Mouse (Mus musculus): ENCODE measurements around the gene Plekhh1. TPM values are rescaled to one million over a fixed set of nuclear protein-coding genes. Genes with fewer than 3 reads are reported as not detected.
A peak's percentile ranks its signal among the peaks of the same experiment; 100 is the strongest.
"Not testable (repeated sequence)": the region's sequence is repeated elsewhere in the genome, so short reads cannot be mapped to it uniquely, and the experiment has no call there.

Gene Plekhh1
- polyA plus RNA-seq, 1 experiment from 2014 or later: 7.0 TPM

DNA sequence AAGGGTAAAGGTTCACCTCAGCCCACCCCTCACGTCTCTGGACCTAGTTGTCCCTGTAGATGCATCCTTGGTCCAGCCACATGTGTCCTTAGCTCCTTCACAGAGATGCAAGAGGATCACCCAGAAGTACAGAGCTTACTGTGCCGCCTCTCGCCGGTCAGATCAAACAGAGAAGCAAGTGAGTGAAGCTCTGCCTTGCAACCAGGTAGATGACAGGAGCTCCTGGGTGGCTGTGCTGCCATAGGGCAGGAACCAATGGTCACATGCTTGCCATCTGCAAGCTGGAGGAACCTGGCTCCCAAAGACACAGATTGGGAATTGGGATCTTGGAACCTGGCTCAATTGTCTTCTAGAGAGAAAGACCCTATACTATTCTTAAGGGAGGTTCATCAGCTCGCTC is 23.5 kb upstream of the Plekhh1 start:
- no peaks in the 10 kb centered on the region for H3K36me3 ChIP-seq
- no peak overlapping the region for H3K27ac ChIP-seq
- no peak overlapping the region for H3K4me2 ChIP-seq
- H3K4me3 ChIP-seq (replicated peaks): no peak overlapping the region
- 87% methylated on average over 5 of the region's 5 CpGs for WGBS
- H3K4me1 ChIP-seq: peaks cover 10% of the 10 kb centered on the region; the same call in 1 of the 2 replicates
- peaks cover 23% of the 10 kb centered on the region for H3K27me3 ChIP-seq
- H3K9me3 ChIP-seq (replicated peaks): no peaks in the 10 kb centered on the region
- ATAC-seq (replicated peaks; ENCODE audit: low FRiP score): no peak
- no peak overlapping the region for H3K9ac ChIP-seq

GRCm38 (mm10) chr12:79006076-79006475 is 22.9 kb upstream of the Plekhh1 start:
- Histone ChIP-seq H3K36me3 (no peaks in the 10 kb centered on the region), H3K4me3 (replicated peaks) (peak overlapping the region; percentile 82), H3K9me3 (replicated peaks) (no peaks in the 10 kb centered on the region), H3K4me2 (peak overlapping the region; percentile 89), H3K27ac (no peak overlapping the region), H3K4me1 (peaks cover 12% of the 10 kb centered on the region; the same call in 1 of the 2 replicates), H3K9ac (no peak overlapping the region), H3K27me3 (peaks cover 23% of the 10 kb centered on the region)
- 39% methylated on average over 9 of the region's 9 CpGs for WGBS
- no peak for ATAC-seq (replicated peaks; ENCODE audit: low FRiP score)

DNA sequence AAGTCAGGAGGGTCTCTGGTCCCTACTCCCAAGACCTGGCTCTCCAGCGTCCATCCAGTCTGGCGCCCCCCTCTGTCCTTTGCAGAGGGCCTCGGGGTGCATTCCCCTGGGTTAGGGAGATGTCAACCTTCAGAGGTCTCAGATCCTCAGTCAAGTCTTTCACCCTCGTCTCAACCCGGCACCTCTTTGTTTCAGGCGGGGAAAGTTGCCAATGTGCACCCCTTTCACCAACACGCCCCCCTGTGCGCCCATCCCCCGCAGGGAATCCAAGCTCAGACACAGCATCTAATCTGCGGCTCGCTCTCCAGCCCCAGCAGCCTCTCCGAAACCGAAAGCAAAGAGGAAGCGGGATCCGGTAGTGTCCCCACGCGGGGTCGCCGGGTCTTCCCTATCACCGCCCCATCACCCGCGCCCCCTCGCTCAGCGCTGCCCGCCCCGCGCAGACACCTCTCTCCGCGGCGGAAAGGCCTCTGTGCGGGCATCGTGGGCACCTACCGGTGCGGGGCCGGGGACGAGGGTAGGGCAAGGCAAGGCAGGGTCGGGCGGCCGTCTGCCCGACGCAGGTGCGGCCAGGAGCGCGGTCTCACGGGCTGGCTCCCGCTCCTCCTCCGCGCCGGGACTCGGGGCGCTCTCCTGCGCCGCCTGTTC is 22.4 kb upstream of the Plekhh1 start:
- WGBS: under 1% methylated on average over 52 of the region's 53 CpGs
- Histone ChIP-seq H3K27me3 (peaks cover 23% of the 10 kb centered on the region), H3K9ac (peak overlapping the region; percentile 76), H3K4me1 (peaks cover 16% of the 10 kb centered on the region; the same call in 1 of the 2 replicates), H3K4me2 (peak overlapping the region; percentile 89), H3K4me3 (replicated peaks) (peak overlapping the region; percentile 82), H3K27ac (no peak overlapping the region), H3K36me3 (no peaks in the 10 kb centered on the region), H3K9me3 (replicated peaks) (no peaks in the 10 kb centered on the region)
- ATAC-seq (replicated peaks; ENCODE audit: low FRiP score): peak; percentile 76

GRCm38 (mm10) chr12:79007126-79007753 is 21.7 kb upstream of the Plekhh1 start, which contains the start of gene Tmem229b:
Tmem229b (minus strand) TSS chr12:79007627.
- Histone ChIP-seq H3K9me3 (replicated peaks) (no peaks in the 10 kb centered on the region), H3K4me2 (peak within 1 kb of the TSS; percentile 89), H3K27ac (no peak within 1 kb of the TSS), H3K36me3 (no peaks in the 10 kb centered on the region), H3K4me3 (replicated peaks) (peak within 1 kb of the TSS; percentile 82), H3K27me3 (peaks cover 23% of the 10 kb centered on the region), H3K4me1 (peaks cover 16% of the 10 kb centered on the region; the same call in 1 of the 2 replicates), H3K9ac (peak within 1 kb of the TSS; percentile 76)
- WGBS: 2% methylated on average over 42 of the region's 49 CpGs
- peak; percentile 81 for ATAC-seq (replicated peaks; ENCODE audit: low FRiP score)

- H3K4me1 ChIP-seq: peaks cover 16% of the 10 kb centered on the region; the same call in 1 of the 2 replicates
- no peak overlapping the region for H3K9ac ChIP-seq
- no peak overlapping the region for H3K4me2 ChIP-seq
- WGBS: 31% methylated on average over 3 of the region's 3 CpGs
- no peaks in the 10 kb centered on the region for H3K36me3 ChIP-seq
- peaks cover 7% of the 10 kb centered on the region for H3K27me3 ChIP-seq
- H3K9me3 ChIP-seq (replicated peaks): no peaks in the 10 kb centered on the region
- ATAC-seq (replicated peaks; ENCODE audit: low FRiP score): no peak
- H3K27ac ChIP-seq: peak overlapping the region; percentile 30; the same call in 1 of the 2 replicates
- no peak overlapping the region for H3K4me3 ChIP-seq (replicated peaks)
These were observed 18.4 kb upstream of the Plekhh1 start for GRCm38 (mm10) chr12:79010569-79010968.

GRCm38 (mm10) chr12:79016109-79016508 is 12.9 kb upstream of the Plekhh1 start:
- WGBS: 55% methylated on average over 5 of the region's 5 CpGs
- no peak for ATAC-seq (replicated peaks; ENCODE audit: low FRiP score)

GRCm38 (mm10) chr12:79017994-79018399 is 11.0 kb upstream of the Plekhh1 start:
- ATAC-seq (replicated peaks; ENCODE audit: low FRiP score): no peak
- no peak overlapping the region for H3K4me3 ChIP-seq (replicated peaks)

More at GRCm38 (mm10) chr12:79016109-79016508, 12.9 kb upstream of the Plekhh1 start:
- Histone ChIP-seq H3K27ac (no peak overlapping the region), H3K27me3 (no peaks in the 10 kb centered on the region), H3K4me2 (no peak overlapping the region), H3K36me3 (no peaks in the 10 kb centered on the region), H3K9me3 (replicated peaks) (no peaks in the 10 kb centered on the region), H3K4me1 (0 out of 2 replicates have a peak, but pooled peaks cover 3% of the 10 kb centered on the region), H3K4me3 (replicated peaks) (no peak overlapping the region), H3K9ac (no peak overlapping the region)

GRCm38 (mm10) chr12:79021902-79022301 is 7.1 kb upstream of the Plekhh1 start:
- Histone ChIP-seq H3K9ac (no peak overlapping the region), H3K4me1 (no peaks in the 10 kb centered on the region), H3K4me2 (no peak overlapping the region), H3K4me3 (replicated peaks) (no peak overlapping the region), H3K27me3 (no peaks in the 10 kb centered on the region), H3K27ac (no peak overlapping the region), H3K9me3 (replicated peaks) (no peaks in the 10 kb centered on the region), H3K36me3 (no peaks in the 10 kb centered on the region)
- ATAC-seq (replicated peaks; ENCODE audit: low FRiP score): no peak
- WGBS: 97% methylated on average over 1 of the region's 1 CpGs

More at GRCm38 (mm10) chr12:79017994-79018399, 11.0 kb upstream of the Plekhh1 start:
- no peak overlapping the region for H3K27ac ChIP-seq
- no peak overlapping the region for H3K9ac ChIP-seq
- H3K36me3 ChIP-seq: no peaks in the 10 kb centered on the region
- no peak overlapping the region for H3K4me2 ChIP-seq
- H3K4me1 ChIP-seq: no peaks in the 10 kb centered on the region
- 75% methylated on average over 4 of the region's 4 CpGs for WGBS
- no peaks in the 10 kb centered on the region for H3K27me3 ChIP-seq
- no peaks in the 10 kb centered on the region for H3K9me3 ChIP-seq (replicated peaks)

GRCm38 (mm10) chr12:79022882-79023281 is 6.1 kb upstream of the Plekhh1 start:
- Histone ChIP-seq H3K4me2 (no peak overlapping the region), H3K27ac (no peak overlapping the region), H3K9ac (no peak overlapping the region), H3K27me3 (no peaks in the 10 kb centered on the region), H3K9me3 (replicated peaks) (no peaks in the 10 kb centered on the region), H3K4me1 (no peaks in the 10 kb centered on the region), H3K4me3 (replicated peaks) (no peak overlapping the region), H3K36me3 (no peaks in the 10 kb centered on the region)
- WGBS: 2% methylated on average over 3 of the region's 3 CpGs
- ATAC-seq (replicated peaks; ENCODE audit: low FRiP score): 0 out of 2 replicates have a peak, but pooled peaks have one; percentile 60

DNA sequence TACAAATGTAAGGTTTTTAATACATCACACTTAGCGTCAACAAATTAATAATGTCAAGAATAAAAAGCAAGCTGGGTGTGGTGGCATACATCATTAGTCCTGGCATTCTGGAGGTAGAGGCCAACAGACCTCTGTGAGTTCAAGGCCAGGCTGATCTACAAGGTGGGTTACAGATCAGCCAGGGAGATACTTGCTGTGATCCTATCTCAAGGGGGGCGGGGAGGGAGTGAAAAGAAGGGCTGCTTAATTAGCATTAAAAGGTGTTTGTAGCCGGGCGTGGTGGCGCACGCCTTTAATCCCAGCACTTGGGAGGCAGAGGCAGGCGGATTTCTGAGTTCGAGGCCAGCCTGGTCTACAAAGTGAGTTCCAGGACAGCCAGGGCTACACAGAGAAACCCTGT is 1.4 kb upstream of the Plekhh1 start:
- not testable (repeated sequence) for H3K27me3 ChIP-seq; H3K9me3 ChIP-seq (replicated peaks); H3K4me1 ChIP-seq; H3K4me2 ChIP-seq; H3K9ac ChIP-seq; H3K27ac ChIP-seq; ATAC-seq (replicated peaks; ENCODE audit: low FRiP score); H3K4me3 ChIP-seq (replicated peaks); H3K36me3 ChIP-seq
- 96% methylated on average over 8 of the region's 8 CpGs for WGBS

- Histone ChIP-seq H3K4me2 (no peak overlapping the region), H3K4me1 (0 out of 2 replicates have a peak, but pooled peaks cover 6% of the 10 kb centered on the region), H3K9me3 (replicated peaks) (no peaks in the 10 kb centered on the region), H3K27me3 (no peaks in the 10 kb centered on the region), H3K4me3 (replicated peaks) (no peak overlapping the region), H3K27ac (no peak overlapping the region), H3K36me3 (no peaks in the 10 kb centered on the region), H3K9ac (no peak overlapping the region)
- WGBS: 96% methylated on average over 2 of the region's 2 CpGs
- no peak for ATAC-seq (replicated peaks; ENCODE audit: low FRiP score)
These were observed 5.4 kb downstream of the Plekhh1 start for GRCm38 (mm10) chr12:79034331-79034730.

GRCm38 (mm10) chr12:79035349-79035748 is 6.4 kb downstream of the Plekhh1 start:
- H3K4me1 ChIP-seq: no peaks in the 10 kb centered on the region
- H3K4me3 ChIP-seq (replicated peaks): no peak overlapping the region
- H3K27me3 ChIP-seq: no peaks in the 10 kb centered on the region
- no peak overlapping the region for H3K9ac ChIP-seq
- H3K36me3 ChIP-seq: no peaks in the 10 kb centered on the region
- no peak overlapping the region for H3K4me2 ChIP-seq
- WGBS: 32% methylated on average over 3 of the region's 3 CpGs
- ATAC-seq (replicated peaks; ENCODE audit: low FRiP score): no peak
- H3K27ac ChIP-seq: no peak overlapping the region
- no peaks in the 10 kb centered on the region for H3K9me3 ChIP-seq (replicated peaks)

Measured in kidney, embryonic 15.5 days (tissue).